Mouse (Mus musculus) thymus, adult 2 months (tissue): ENCODE measurements at regions not wholly inside any gene's neighbourhood (a gene's known extent, or its start where the extent isn't known, plus 50 kb on each side); places are given as distances from the start of the nearest gene placed in this dataset.

ENCODE experiments used
- CTCF ChIP-seq: fragments of 200-500 bp; IDR thresholded peaks from 2 replicates; pipeline ENCODE4 v1.5.1; 2012; ENCODE audit warnings: mild to moderate bottlenecking, control low read depth, low read length, moderate library complexity, borderline replicate concordance; ENCODE audit not compliant: control insufficient read depth, poor library complexity, insufficient read depth; ENCODE audit errors: extremely low read depth
- POLR2A ChIP-seq: fragments of 200-500 bp; IDR thresholded peaks from 2 replicates; pipeline ENCODE4 v1.6.1; 2012; ENCODE audit warnings: mild to moderate bottlenecking, low read length, control low read depth, moderate library complexity; ENCODE audit not compliant: control insufficient read depth, poor library complexity, insufficient read depth; ENCODE audit errors: extremely low read depth

GRCm38 (mm10) chr4:34310061-34310642, 240.6 kb upstream of the Akirin2 start:
- TF ChIP-seq CTCF (no peak), POLR2A (no peak)
